Mouse (Mus musculus) kidney, adult 2 months (tissue): ENCODE data around the gene Ptprm.

Experiments used
- CTCF ChIP-seq: fragments of 200-500 bp; conservative IDR thresholded peaks from 2 replicates; pipeline ENCODE4 v1.5.1; 2011; ENCODE audit warnings: low read depth, mild to moderate bottlenecking, control low read depth, low read length, moderate library complexity, mixed read lengths; ENCODE audit not compliant: insufficient read depth, insufficient read length
- POLR2A ChIP-seq: fragments of 200-500 bp; IDR thresholded peaks from one replicate; pipeline ENCODE4 v1.6.1; 2011; ENCODE audit warnings: low read depth, low read length, control low read depth

- TF ChIP-seq CTCF (no peak), POLR2A (no peak)
Observed at GRCm38 (mm10) chr17:66874810-66875209, 479.4 kb downstream of the Ptprm start.
